Mouse (Mus musculus) lung, postnatal 10 days (tissue): Measurements from ENCODE around the gene Arf5.

Experiments
- DNase-seq: peaks from one replicate; pipeline ENCODE4 v3.0.0; 2021

Arf5 gene

GRCm38 (mm10) chr6:28423313-28423712 lies at the start of gene Arf5:
Gene Arf5 (plus strand): TSS chr6:28423560.
- DNase-seq: peak; percentile 97

- DNase-seq: no peak
Observed at GRCm38 (mm10) chr6:28381983-28382382, 41.4 kb upstream of the Arf5 start.

GRCm38 (mm10) chr6:28385169-28385568 lies 38.2 kb upstream of the Arf5 start:
- no peak for DNase-seq

- DNase-seq: no peak
Observed at GRCm38 (mm10) chr6:28389038-28389437, 34.3 kb upstream of the Arf5 start.

GRCm38 (mm10) chr6:28396051-28396852 lies 27.1 kb upstream of the Arf5 start:
- DNase-seq: no peak

- no peak for DNase-seq
Observed at GRCm38 (mm10) chr6:28396853-28397457, 26.4 kb upstream of the Arf5 start.

GRCm38 (mm10) chr6:28397681-28398203 lies 25.6 kb upstream of the Arf5 start, which contains the start of gene Zfp800:
Gene Zfp800 (minus strand): TSS chr6:28398005.
- no peak for DNase-seq

- no peak for DNase-seq
Observed at GRCm38 (mm10) chr6:28398726-28399125, 24.6 kb upstream of the Arf5 start.

GRCm38 (mm10) chr6:28399791-28400190 lies 23.6 kb upstream of the Arf5 start:
- no peak for DNase-seq

GRCm38 (mm10) chr6:28410053-28410452 lies 13.3 kb upstream of the Arf5 start:
- peak; percentile 54 for DNase-seq

- DNase-seq: no peak
Observed at GRCm38 (mm10) chr6:28411236-28411635, 12.1 kb upstream of the Arf5 start.

- no peak for DNase-seq
Observed at GRCm38 (mm10) chr6:28416981-28417380, 6.4 kb upstream of the Arf5 start.

GRCm38 (mm10) chr6:28418449-28418848 lies 4.9 kb upstream of the Arf5 start:
- DNase-seq: peak; percentile 83

GRCm38 (mm10) chr6:28419673-28420072 lies 3.7 kb upstream of the Arf5 start:
- no peak for DNase-seq

GRCm38 (mm10) chr6:28420361-28420760 lies 3.0 kb upstream of the Arf5 start:
- no peak for DNase-seq

GRCm38 (mm10) chr6:28420865-28421264 lies 2.5 kb upstream of the Arf5 start:
- no peak for DNase-seq

GRCm38 (mm10) chr6:28421469-28422000 lies 1.8 kb upstream of the Arf5 start:
- DNase-seq: peak; percentile 98

GRCm38 (mm10) chr6:28422651-28423290 lies 589 bp upstream of the Arf5 start:
- no peak for DNase-seq

GRCm38 (mm10) chr6:28423767-28424695 lies 671 bp downstream of the Arf5 start:
- peak; percentile 57 for DNase-seq

- no peak for DNase-seq
Observed at GRCm38 (mm10) chr6:28425019-28425418, 1.7 kb downstream of the Arf5 start.

- peak; percentile 17 for DNase-seq
Observed at GRCm38 (mm10) chr6:28427096-28427839, 3.9 kb downstream of the Arf5 start, which contains the start of gene Fscn3. Gene Fscn3 (plus strand): TSS chr6:28427789.
